8 mouse cellular contexts compared by ENCODE assay signal in genomic region chr11:64078956-64079726, GRCm38 (mm10). TPM values are rescaled to one million over a fixed set of nuclear protein-coding genes. Genes with fewer than 3 reads are reported as not detected.
DNase-seq lines count a peak whose midpoint lies in the region; ATAC-seq and TF ChIP-seq lines count a peak whose summit lies in the region.

TSS of gene Cox10 (minus strand) at chr11:64079468.

- no peaks in the 10 kb centered on the region for H3K27me3 ChIP-seq in forebrain, embryonic 10.5 days (ENCODE audit: poor library complexity, severe bottlenecking)
- H3K27me3 ChIP-seq in heart, embryonic 15.5 days = no peaks in the 10 kb centered on the region
- H3K27me3 ChIP-seq in liver, embryonic 14.5 days (ENCODE audit: control insufficient read depth, insufficient read depth, low read length) = no peaks in the 10 kb centered on the region
- H3K27me3 ChIP-seq in neural tube, embryonic 11.5 days (ENCODE audit: control insufficient read depth, insufficient read depth, low read length) = no peaks in the 10 kb centered on the region
- no peaks in the 10 kb centered on the region for H3K27me3 ChIP-seq in stomach, postnatal 0 days (ENCODE audit: control insufficient read depth, insufficient read depth, low read length)

- no peaks in the 10 kb centered on the region for H3K9me3 ChIP-seq in forebrain, embryonic 10.5 days
- H3K9me3 ChIP-seq in heart, embryonic 15.5 days (replicated peaks) = no peaks in the 10 kb centered on the region
- H3K9me3 ChIP-seq in liver, embryonic 14.5 days (ENCODE audit: control insufficient read depth, low read length) = no peaks in the 10 kb centered on the region
- H3K9me3 ChIP-seq in neural tube, embryonic 11.5 days (ENCODE audit: control insufficient read depth, low read length) = no peaks in the 10 kb centered on the region
- H3K9me3 ChIP-seq in stomach, postnatal 0 days (ENCODE audit: control insufficient read depth, low read length) = no peaks in the 10 kb centered on the region

- peak within 1 kb of the TSS; percentile 92 for H3K9ac ChIP-seq in heart, embryonic 15.5 days
- H3K9ac ChIP-seq in liver, embryonic 14.5 days (replicated peaks) = peak within 1 kb of the TSS; percentile 78
- H3K9ac ChIP-seq in neural tube, embryonic 11.5 days (ENCODE audit: low read length) = peak within 1 kb of the TSS; percentile 74
- H3K9ac ChIP-seq in stomach, postnatal 0 days (ENCODE audit: low read length) = peak within 1 kb of the TSS; percentile 74

- H3K36me3 ChIP-seq in forebrain, embryonic 10.5 days (replicated peaks) = peaks cover 18% of the 10 kb centered on the region
- no peaks in the 10 kb centered on the region for H3K36me3 ChIP-seq in heart, embryonic 15.5 days
- H3K36me3 ChIP-seq in liver, embryonic 14.5 days (replicated peaks; ENCODE audit: control insufficient read depth, insufficient read depth, low read depth) = peaks cover 2% of the 10 kb centered on the region; the same call in 1 of the 2 replicates
- no peaks in the 10 kb centered on the region for H3K36me3 ChIP-seq in neural tube, embryonic 11.5 days (ENCODE audit: control insufficient read depth, insufficient read depth, low read length)
- H3K36me3 ChIP-seq in stomach, postnatal 0 days (ENCODE audit: control insufficient read depth, insufficient read depth, low read length) = no peaks in the 10 kb centered on the region; the same call in 1 of the 2 replicates

- H3K4me1 ChIP-seq in forebrain, embryonic 10.5 days = peaks cover 22% of the 10 kb centered on the region
- H3K4me1 ChIP-seq in heart, embryonic 15.5 days (replicated peaks) = peaks cover 12% of the 10 kb centered on the region
- H3K4me1 ChIP-seq in liver, embryonic 14.5 days (replicated peaks; ENCODE audit: control insufficient read depth in 2 of 2, insufficient read depth in 2 of 2, low read length in 1 of 2) = peaks cover 3 to 10% of the 10 kb centered on the region in 2 experiments; a peak in 3 of 4 replicates
- peaks cover 12% of the 10 kb centered on the region for H3K4me1 ChIP-seq in neural tube, embryonic 11.5 days (ENCODE audit: control insufficient read depth, insufficient read depth, low read length)
- no peaks in the 10 kb centered on the region; the same call in 1 of the 2 replicates for H3K4me1 ChIP-seq in stomach, postnatal 0 days (replicated peaks; ENCODE audit: control insufficient read depth, insufficient read depth)

- H3K27ac ChIP-seq in forebrain, embryonic 10.5 days = peak within 1 kb of the TSS; percentile 92
- peak within 1 kb of the TSS; percentile 94 for H3K27ac ChIP-seq in heart, embryonic 15.5 days
- peak within 1 kb of the TSS; percentile 42 for H3K27ac ChIP-seq in liver, embryonic 14.5 days
- no peak within 1 kb of the TSS for H3K27ac ChIP-seq in neural tube, embryonic 11.5 days (ENCODE audit: low read depth, low read length)
- peak within 1 kb of the TSS; percentile 92 for H3K27ac ChIP-seq in stomach, postnatal 0 days (replicated peaks)

- H3K4me3 ChIP-seq in forebrain, embryonic 10.5 days = peak within 1 kb of the TSS; percentile 84
- peak within 1 kb of the TSS; percentile 92 for H3K4me3 ChIP-seq in heart, embryonic 15.5 days
- peak within 1 kb of the TSS; percentile 70 to 99 for H3K4me3 ChIP-seq in liver, embryonic 14.5 days (ENCODE audit: insufficient read depth in 1 of 2, low read depth in 2 of 2, low read length in 2 of 2)
- peak within 1 kb of the TSS; percentile 64 for H3K4me3 ChIP-seq in neural tube, embryonic 11.5 days (ENCODE audit: low read depth, low read length)
- H3K4me3 ChIP-seq in stomach, postnatal 0 days (ENCODE audit: low read depth, low read length) = peak within 1 kb of the TSS; percentile 67

- H3K4me2 ChIP-seq in heart, embryonic 15.5 days = peak within 1 kb of the TSS; percentile 69
- peak within 1 kb of the TSS; percentile 74 for H3K4me2 ChIP-seq in liver, embryonic 14.5 days (ENCODE audit: low read depth)
- H3K4me2 ChIP-seq in neural tube, embryonic 11.5 days (ENCODE audit: low read depth) = peak within 1 kb of the TSS; percentile 67
- H3K4me2 ChIP-seq in stomach, postnatal 0 days (replicated peaks; ENCODE audit: low read depth) = peak within 1 kb of the TSS; percentile 84

- peak; percentile 80 for DNase-seq in c-Kit-negative CD71-positive TER-119-positive erythroid progenitor cells, embryonic 14.5 days (ENCODE audit: low read depth, low spot score)
- DNase-seq in forebrain, embryonic 10.5 days (ENCODE audit: extremely low spot score, low spot score) = peak; percentile 83
- DNase-seq in kidney, postnatal 25 days = peak; percentile 91 to 93
- DNase-seq in liver, embryonic 14.5 days (ENCODE audit: low read depth in 3 of 3, low spot score in 3 of 3) = peak; percentile 72 to 79 (median 74)
- DNase-seq in neural tube, embryonic 11.5 days (ENCODE audit: low spot score) = peak; percentile 89
- DNase-seq in stomach, postnatal 0 days (ENCODE audit: low spot score) = peak; percentile 89

- under 1% methylated on average over 43 of the region's 45 CpGs for WGBS in forebrain, embryonic 10.5 days
- under 1% methylated on average over 45 of the region's 45 CpGs for WGBS in heart, embryonic 15.5 days
- under 1% methylated on average over 45 of the region's 45 CpGs for WGBS in liver, embryonic 14.5 days (ENCODE audit: insufficient replicate concordance)
- WGBS in neural tube, embryonic 11.5 days = under 1% methylated on average over 45 of the region's 45 CpGs
- under 1% methylated on average over 45 of the region's 45 CpGs for WGBS in stomach, postnatal 0 days

- TF ChIP-seq EP300 in liver, embryonic 14.5 days (IDR thresholded peaks at IDR 0.05; ENCODE audit: low read depth) = no peak
- TF ChIP-seq EP300 in stomach, postnatal 0 days (optimal IDR thresholded peaks at IDR 0.05) = no peak

- TF ChIP-seq CTCF in liver, embryonic 14.5 days (IDR thresholded peaks at IDR 0.05; ENCODE audit: low read depth) = no peak
- no peak for TF ChIP-seq CTCF in stomach, postnatal 0 days (IDR thresholded peaks at IDR 0.05; ENCODE audit: low read depth)

- peak; percentile 99 for ATAC-seq in CD4-positive, CD25-positive, alpha-beta regulatory T cell, adult 4 months
- ATAC-seq in heart, embryonic 15.5 days (replicated peaks; ENCODE audit: insufficient number of reproducible peaks, insufficient read depth, low FRiP score, low read depth) = peak; percentile 87
- ATAC-seq in liver, embryonic 14.5 days (ENCODE audit: insufficient read depth) = peak; percentile 90
- ATAC-seq in neural tube, embryonic 11.5 days (ENCODE audit: insufficient read depth, low FRiP score, low TSS enrichment) = peak; percentile 90
- peak; percentile 91 for ATAC-seq in stomach, postnatal 0 days (ENCODE audit: low FRiP score, low TSS enrichment)

RNA-seq across cellular contexts. Expression of gene Cox10, which starts in this region (rescaled TPM):
- polyA plus RNA-seq in CD4-positive, CD25-positive, alpha-beta regulatory T cell, adult 4 months (2017; shearing (Covaris generic)) = 10 to 100 TPM; 20.3 to 30.5 TPM
- 28.9 and 29.0 TPM in 2 replicates for polyA plus RNA-seq in forebrain, embryonic 10.5 days (2016; fragmentation: Nextera tagmentation; extraction: Ambion mirVana)
- 36.3 TPM in 2 replicates for polyA plus RNA-seq in heart, embryonic 15.5 days (2015; fragmentation: Nextera tagmentation; extraction: Ambion mirVana)
- 4.3 and 4.9 TPM in 2 replicates for polyA plus RNA-seq in liver, embryonic 14.5 days (2012; rRNA removed)
- polyA plus RNA-seq in liver, embryonic 14.5 days (2014; fragmentation: Nextera tagmentation; extraction: Ambion mirVana) = 9.2 and 11.0 TPM in 2 replicates
- polyA plus RNA-seq in neural tube, embryonic 11.5 days (2014; fragmentation: Nextera tagmentation; extraction: Ambion mirVana) = 25.9 and 29.4 TPM in 2 replicates
- 16.9 and 19.0 TPM in 2 replicates for polyA plus RNA-seq in stomach, postnatal 0 days (2015; fragmentation: Nextera tagmentation; extraction: Ambion mirVana)
